Mouse (Mus musculus) cortical plate, adult 2 months (tissue): ENCODE results near the gene Palld.

Experiments used
- CTCF ChIP-seq: fragments of 200-500 bp; IDR thresholded peaks from 2 replicates; pipeline ENCODE4 v1.5.1; 2011; ENCODE audit warnings: mild to moderate bottlenecking, control low read depth, low read length; ENCODE audit not compliant: insufficient read depth; ENCODE audit errors: extremely low read depth
- POLR2A ChIP-seq: fragments of 200-500 bp; IDR thresholded peaks from 2 replicates; pipeline ENCODE4 v1.6.1; 2011; ENCODE audit warnings: mild to moderate bottlenecking, low read length, control low read depth; ENCODE audit not compliant: insufficient read depth; ENCODE audit errors: extremely low read depth

DNA sequence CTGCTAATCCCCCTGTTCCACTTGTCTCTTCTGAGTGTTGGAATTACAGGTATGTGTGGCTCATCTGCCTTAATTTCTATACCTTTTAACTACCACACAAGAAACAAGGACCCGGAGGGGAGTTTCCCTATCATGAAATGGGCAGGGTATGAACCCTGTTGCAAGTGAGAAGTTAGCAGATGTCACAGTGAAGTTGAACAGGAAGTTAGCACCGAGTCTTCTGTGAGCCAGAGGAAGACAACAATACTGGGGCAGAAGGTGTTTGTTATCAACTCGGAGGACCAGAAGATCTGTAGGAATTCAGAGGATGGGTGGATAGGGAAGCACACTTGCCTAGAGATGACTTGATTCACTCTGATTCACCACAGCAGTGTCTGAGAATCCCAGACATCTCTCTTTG is 259.3 kb downstream of the Palld start:
- TF ChIP-seq CTCF (no peak), POLR2A (no peak)
